Mouse (Mus musculus): ENCODE measurements around the gene Ccdc88b.

DNA sequence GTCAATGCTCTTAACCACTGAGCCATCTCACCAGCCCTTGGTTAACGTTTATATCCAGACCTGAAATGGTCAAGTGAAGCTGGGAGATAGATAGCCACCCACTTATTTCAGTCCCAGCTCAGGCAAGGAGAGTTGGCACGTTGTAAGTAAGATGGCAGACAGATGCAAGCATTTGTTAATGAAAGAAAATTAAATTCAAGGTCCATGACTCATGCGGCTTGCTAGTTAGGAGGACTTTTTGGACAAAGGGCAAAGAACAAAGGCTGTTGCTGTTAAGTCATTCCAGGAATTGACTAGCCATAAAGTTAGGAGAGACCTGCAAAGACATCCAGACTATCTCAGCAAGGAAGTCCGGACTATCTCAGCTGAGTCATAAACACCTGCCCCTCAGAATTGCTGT is 41.6 kb upstream of the Ccdc88b start:
- TF ChIP-seq CTCF (IDR thresholded peaks at IDR 0.05; ENCODE audit: low read depth, low read length), result no peak
- TF ChIP-seq POLR2A (IDR thresholded peaks at IDR 0.05; ENCODE audit: borderline replicate concordance, low read depth, low read length), result no peak
